Mouse (Mus musculus) right cerebral cortex, postnatal 10 days (tissue): ENCODE measurements around the gene Gls.

Source experiments
- DNase-seq, 2 experiments: peaks; one replicate each; pipeline ENCODE4 v3.0.0; 2021; ENCODE audit warnings: low spot score in 2 of 2

Gls gene

GRCm38 (mm10) chr1:52158040-52158439 is 75.0 kb downstream of the Gls start:
- no peak for DNase-seq

- DNase-seq, result no peak
These were observed 76.7 kb downstream of the Gls start for GRCm38 (mm10) chr1:52156351-52156750.

- DNase-seq, result no peak
These were observed 78.1 kb downstream of the Gls start for GRCm38 (mm10) chr1:52154890-52155289.

DNA sequence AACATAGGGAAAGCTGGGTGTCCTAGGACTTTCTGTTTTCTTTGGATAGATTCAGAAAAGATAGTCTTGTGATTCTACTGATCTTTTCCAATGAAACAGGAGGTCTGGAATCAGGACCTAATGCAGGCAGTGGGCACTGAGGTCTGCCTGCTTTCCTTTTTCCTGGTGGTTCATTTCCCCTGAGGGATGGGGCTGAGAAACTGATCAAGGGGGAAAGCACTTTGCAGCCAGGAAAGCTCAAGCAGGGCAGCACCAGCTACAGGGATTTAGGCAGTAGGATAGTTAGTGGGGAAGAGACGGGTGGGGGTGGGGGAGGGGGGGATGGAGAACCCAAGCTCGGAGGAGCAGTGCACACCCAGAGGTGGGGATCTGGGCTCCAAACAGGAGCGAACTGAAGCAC is 80.1 kb downstream of the Gls start:
- DNase-seq, result no peak

DNA sequence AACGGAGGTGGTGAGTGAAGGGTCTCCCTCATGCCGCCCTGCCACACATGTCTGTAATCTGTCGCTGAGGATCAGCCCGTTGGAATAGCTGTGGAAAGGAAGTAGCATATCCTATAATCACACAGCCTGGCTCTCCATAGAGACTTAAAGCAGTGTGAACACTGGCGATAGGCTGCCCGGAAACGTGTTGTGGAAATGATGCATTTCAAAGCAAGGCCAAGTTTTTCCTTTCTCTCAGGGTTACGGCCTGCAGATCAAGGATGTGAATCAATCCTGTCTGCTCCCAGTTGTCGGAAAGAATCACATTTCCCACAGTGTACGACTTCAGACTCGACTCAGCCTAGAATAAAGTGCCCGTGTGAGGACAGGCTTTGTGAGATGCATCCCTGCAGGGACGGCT is 80.7 kb downstream of the Gls start:
- DNase-seq, result no peak

- DNase-seq, result no peak
These were observed 81.9 kb downstream of the Gls start for GRCm38 (mm10) chr1:52151166-52151565.

DNA sequence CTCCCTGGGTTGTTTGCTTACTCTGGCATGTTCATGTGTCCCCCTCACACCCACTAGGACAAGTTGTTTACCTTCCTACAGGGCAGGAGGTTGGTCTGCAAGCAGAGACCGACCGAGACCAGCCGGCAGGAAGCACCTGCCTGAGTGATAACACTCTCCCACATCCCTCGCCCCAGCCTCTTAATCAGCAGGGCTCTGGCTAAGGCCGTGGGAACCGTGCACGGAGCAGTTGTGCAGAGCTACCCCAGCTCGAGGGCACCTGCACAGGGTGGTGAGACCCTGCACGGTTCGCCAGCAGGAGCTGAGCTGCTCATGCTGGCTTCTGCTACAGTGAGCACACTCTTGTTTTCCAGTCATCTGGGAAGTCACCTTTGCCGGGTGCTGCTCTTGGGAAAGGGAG is 82.4 kb downstream of the Gls start:
- DNase-seq, result no peak

DNA sequence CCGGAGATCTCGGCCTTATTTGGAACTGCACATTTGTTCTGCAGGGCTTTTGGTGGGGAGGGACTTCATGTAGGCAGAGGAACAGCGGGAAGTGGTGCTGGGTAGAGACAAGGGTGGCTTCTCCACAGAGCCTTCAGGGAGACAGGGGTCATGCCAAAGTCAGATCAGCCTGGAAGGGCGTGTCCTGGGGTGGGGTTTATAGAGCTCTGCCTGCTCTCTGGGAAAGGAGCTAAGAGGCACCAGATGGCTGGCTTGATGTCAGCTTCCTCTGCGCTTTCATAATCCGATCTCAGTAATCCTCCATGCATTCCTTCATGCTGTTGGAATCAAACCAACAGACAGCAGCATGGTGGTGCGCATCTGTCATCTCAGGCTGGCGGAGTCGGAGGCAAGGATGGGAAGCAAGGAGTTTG is 83.1 kb downstream of the Gls start:
- peak; percentile 57 to 79 for DNase-seq

GRCm38 (mm10) chr1:52148696-52149095 is 84.3 kb downstream of the Gls start:
- peak in 1 of 2 experiments; percentile 24 for DNase-seq

GRCm38 (mm10) chr1:52148178-52148577 is 84.9 kb downstream of the Gls start:
- DNase-seq, result no peak

DNA sequence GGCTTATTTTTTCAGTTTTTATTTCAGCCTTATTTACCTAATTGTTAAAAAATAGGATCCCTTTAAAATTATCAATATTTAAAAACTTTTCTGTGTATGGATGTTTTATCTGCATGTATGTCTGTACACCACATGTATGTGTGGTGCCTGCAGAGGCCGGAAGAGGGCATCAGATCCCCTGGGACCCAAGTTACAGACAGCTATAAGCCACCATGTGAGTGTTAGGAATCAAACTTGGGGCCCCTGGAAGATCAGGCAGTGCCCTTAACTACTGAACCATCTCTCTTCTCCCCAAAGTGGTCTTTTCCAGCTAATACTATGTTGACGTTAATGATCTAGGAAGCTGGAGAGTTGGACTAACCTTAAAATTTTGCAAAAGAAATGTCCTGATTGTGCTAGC is 85.6 kb downstream of the Gls start:
- DNase-seq, result no peak

DNA sequence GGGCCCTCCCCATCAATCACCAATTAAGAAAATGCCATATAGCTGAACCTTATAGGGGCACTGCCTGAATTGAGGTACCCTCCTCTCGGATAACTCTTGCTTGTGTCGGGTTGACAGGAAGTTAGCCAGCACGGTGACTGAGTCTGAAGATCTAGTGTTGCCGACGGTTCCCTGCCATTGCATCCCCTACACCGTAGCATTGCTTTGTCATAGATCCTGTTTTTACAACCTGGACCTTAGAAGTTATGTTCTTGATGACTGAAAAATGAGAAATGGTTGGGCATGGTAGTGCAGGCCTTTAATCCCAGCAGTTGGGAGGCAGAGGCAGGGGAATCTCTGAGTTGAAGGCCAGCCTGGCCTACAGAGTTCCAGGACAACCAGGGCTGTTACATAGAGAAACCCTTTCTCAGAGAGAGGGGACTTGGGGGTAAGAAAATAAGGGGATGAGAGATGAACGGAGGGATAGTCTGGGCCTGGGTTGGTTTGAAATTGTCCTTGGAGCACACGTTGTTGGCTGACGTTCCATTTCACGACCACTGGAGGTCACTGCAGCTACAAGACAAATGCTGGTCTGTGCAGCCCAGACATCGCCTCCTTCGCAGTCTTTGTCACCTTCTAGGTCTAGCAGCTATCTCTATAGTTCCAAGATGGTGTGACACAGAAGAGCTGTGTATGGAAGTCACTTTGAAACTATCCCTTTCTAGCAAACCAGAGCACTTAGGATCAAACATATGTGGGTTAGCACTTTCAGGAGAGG is 86.6 kb downstream of the Gls start:
- peak; percentile 77 to 81 for DNase-seq

GRCm38 (mm10) chr1:52144907-52145306 is 88.1 kb downstream of the Gls start:
- DNase-seq, result no peak

DNA sequence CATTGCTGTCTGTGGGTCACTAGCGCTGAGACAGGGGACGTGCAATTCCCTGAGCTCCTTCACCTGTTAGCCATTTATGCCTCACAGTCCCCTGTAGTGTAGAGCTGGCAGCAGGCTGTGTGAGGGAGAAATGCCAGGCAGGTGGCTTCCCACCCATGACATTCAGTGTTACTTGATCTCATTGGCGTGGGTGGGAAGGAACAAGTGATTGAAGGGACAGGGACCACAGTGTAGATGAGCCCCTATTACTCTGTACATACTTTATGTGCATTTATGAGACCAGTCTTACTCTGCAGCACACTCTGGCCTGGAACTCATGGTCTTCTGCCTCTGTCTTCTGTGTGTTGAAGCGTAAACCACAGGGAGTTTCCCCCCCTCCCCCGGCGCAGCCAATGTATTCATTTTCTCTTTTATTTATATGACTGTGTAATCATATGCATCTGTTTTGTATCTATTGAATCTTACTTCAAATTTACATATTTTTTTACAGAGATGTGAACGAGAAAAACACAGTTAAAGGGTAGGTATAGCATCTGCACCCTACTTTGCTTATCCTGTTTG is 89.4 kb downstream of the Gls start:
- no peak for DNase-seq

GRCm38 (mm10) chr1:52143191-52143590 is 89.8 kb downstream of the Gls start:
- DNase-seq, result no peak

DNA sequence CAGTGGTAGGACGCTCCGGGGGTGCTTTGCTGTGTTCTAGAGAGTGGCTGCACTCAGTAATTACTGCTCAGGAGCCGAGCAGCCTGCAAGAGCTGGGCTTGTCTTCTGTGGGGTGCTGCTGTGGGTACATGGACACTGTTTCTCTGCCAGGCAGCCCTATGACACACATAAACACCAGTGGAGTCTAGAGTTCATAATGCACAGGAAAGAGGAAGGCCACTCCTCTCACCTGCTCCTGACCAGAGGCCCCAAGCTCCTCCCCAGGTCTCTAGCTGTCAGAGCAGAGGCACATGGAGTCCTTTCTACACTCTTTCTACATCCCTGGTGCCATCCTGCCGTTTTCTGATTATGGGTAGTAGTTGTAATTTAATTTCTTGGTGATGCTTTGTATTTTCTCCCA is 90.9 kb downstream of the Gls start:
- no peak for DNase-seq

DNA sequence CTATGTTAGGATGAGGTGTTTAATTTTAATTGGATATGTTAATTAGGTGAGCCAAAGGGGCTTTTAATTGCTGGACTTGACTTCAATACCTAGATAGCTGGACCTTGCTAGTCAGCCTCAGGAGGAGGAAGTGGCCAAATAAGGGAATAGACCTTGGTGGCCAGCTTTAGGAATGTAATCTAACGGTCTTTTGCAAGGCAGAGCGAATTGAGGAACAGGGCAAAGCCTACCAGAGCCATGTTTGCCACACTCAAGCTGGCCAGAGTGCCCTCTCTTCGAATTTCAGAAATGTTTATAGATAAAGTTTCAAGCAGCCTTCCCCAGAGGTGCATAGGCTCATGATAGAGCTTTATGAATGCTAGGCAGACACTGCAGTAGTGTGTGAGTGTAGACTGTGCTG is 91.5 kb downstream of the Gls start:
- DNase-seq, result no peak

DNA sequence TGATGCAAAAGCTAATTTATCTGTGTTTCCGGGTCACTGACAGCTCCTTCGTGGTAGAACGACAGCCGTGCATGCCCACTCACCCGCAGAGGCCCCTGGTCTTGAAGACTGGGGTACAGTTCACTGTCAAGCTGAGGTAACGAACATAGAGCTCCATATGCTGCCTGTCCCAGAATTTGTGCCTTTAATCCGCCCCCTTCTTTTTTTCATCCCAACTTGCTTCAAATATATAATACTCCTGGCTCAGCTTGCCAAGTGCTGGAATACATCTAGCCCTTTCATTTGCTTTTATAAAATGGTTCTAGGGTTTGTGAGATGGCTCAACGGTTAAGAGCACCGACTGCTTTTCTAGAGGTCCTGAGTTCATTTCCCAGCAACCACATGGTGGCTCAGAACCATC is 92.5 kb downstream of the Gls start:
- DNase-seq, result peak in 1 of 2 experiments; percentile 24

- DNase-seq, result no peak
These were observed 95.7 kb downstream of the Gls start for GRCm38 (mm10) chr1:52137292-52137691.

GRCm38 (mm10) chr1:52133254-52133653 is 99.8 kb downstream of the Gls start:
- no peak for DNase-seq

DNA sequence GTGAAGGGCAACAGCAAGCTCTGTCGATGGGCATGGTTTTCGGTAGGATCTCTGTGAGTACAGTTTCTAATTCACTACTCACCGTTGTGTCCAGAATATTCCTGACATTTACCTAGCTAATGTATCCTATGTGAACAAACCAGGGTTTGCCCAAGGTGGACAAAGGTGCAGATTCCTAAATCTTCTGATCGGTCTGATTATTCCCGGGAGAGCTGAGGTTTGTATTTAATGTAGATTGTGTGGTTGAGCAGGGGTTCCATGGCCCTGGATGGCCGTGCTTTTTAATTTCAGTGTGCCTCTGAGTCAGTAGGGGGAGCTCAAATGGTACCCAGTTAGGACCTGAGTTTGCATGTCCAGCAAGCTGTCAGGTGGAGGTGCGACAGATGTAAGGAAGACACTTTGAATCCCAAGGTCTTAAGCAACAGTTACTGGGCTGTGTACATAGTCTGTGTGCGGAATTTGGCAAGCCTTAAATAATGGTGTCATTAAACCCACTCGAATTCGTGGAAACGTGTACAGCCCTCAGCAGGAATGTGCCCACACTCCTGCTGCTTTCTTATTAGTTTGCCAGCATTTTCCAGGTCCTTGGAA is 101.2 kb downstream of the Gls start:
- DNase-seq, result peak in 1 of 2 experiments; percentile 29

GRCm38 (mm10) chr1:52129794-52130193 is 103.2 kb downstream of the Gls start:
- no peak for DNase-seq

DNA sequence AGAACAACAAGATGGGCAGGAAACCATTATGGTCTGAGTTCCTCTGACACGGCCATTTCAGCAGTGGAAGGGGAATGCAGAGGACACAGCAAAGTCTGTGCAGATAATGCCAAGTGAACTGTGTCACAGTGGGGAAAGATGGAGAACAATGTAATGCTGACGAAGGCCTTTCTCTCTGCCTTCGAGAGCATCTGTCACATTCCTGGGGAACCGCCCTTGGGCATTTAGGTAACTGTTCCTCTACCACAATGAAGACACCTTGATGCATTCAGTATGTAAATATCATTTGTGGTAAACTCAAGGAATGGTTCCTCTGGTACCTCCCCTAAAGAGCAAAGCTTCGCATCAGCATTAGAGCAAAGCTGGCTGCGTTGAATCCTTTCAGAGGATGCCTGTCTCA is 105.7 kb downstream of the Gls start:
- DNase-seq, result no peak
